ENCODE assay signal across 24 mouse cellular contexts in genomic region chr15:72359636-72360035, GRCm38 (mm10).
DNase-seq lines count a peak whose midpoint lies in the region; ATAC-seq lines count a peak whose summit lies in the region.
"Had no signal": no experiment of that assay in that cellular context is flagged by ENCODE, and none has a peak within 500 bp of the region (broad histone marks: within the 10 kb centered on the region; RNA-seq: fewer than 3 reads in every experiment).

No protein-coding gene starts in this region.

- ATAC-seq in hindbrain, embryonic 15.5 days (ENCODE audit: low FRiP score, low read depth): no peak
- ATAC-seq in hindbrain, embryonic 12.5 days (ENCODE audit: low FRiP score): no peak
- ATAC-seq in forebrain, embryonic 12.5 days (ENCODE audit: low FRiP score): no peak
- ATAC-seq: liver, embryonic 12.5 days; liver, postnatal 0 days had no signal

- H3K9me3 ChIP-seq in hindbrain, embryonic 15.5 days: no peaks in the 10 kb centered on the region
- H3K9me3 ChIP-seq in hindbrain, embryonic 12.5 days (replicated peaks): no peaks in the 10 kb centered on the region
- no peaks in the 10 kb centered on the region for H3K9me3 ChIP-seq in forebrain, embryonic 12.5 days
- H3K9me3 ChIP-seq: embryonic facial prominence, embryonic 13.5 days; forebrain, embryonic 10.5 days; liver, embryonic 12.5 days had no signal

- 81% methylated on average over 6 of the region's 6 CpGs for WGBS in hindbrain, embryonic 15.5 days
- 90% methylated on average over 6 of the region's 6 CpGs for WGBS in hindbrain, embryonic 12.5 days
- 91% methylated on average over 6 of the region's 6 CpGs for WGBS in forebrain, embryonic 12.5 days

- no peaks in the 10 kb centered on the region for H3K36me3 ChIP-seq in hindbrain, embryonic 15.5 days
- H3K36me3 ChIP-seq in hindbrain, embryonic 12.5 days: no peaks in the 10 kb centered on the region
- H3K36me3 ChIP-seq in forebrain, embryonic 12.5 days (replicated peaks): no peaks in the 10 kb centered on the region
- H3K36me3 ChIP-seq: embryonic facial prominence, embryonic 13.5 days; forebrain, embryonic 10.5 days; G1E; liver, embryonic 12.5 days had no signal

- H3K4me2 ChIP-seq in hindbrain, embryonic 15.5 days: no peak overlapping the region
- H3K4me2 ChIP-seq in hindbrain, embryonic 12.5 days (replicated peaks): no peak overlapping the region
- no peak overlapping the region for H3K4me2 ChIP-seq in forebrain, embryonic 12.5 days
- H3K4me2 ChIP-seq: embryonic facial prominence, embryonic 13.5 days; heart, embryonic 11.5 days; liver, embryonic 12.5 days; midbrain, embryonic 11.5 days had no signal

- no peak overlapping the region for H3K4me3 ChIP-seq in hindbrain, embryonic 15.5 days
- H3K4me3 ChIP-seq in hindbrain, embryonic 12.5 days: no peak overlapping the region
- H3K4me3 ChIP-seq in forebrain, embryonic 12.5 days (replicated peaks): no peak overlapping the region
- H3K4me3 ChIP-seq: embryonic facial prominence, embryonic 13.5 days; forebrain, embryonic 10.5 days; gastrocnemius, adult 2 months; liver, embryonic 12.5 days had no signal

- H3K27me3 ChIP-seq in hindbrain, embryonic 15.5 days: no peaks in the 10 kb centered on the region
- no peaks in the 10 kb centered on the region for H3K27me3 ChIP-seq in hindbrain, embryonic 12.5 days
- no peaks in the 10 kb centered on the region for H3K27me3 ChIP-seq in forebrain, embryonic 12.5 days
- H3K27me3 ChIP-seq: embryonic facial prominence, embryonic 13.5 days; liver, embryonic 12.5 days had no signal

- H3K9ac ChIP-seq in hindbrain, embryonic 15.5 days: no peak overlapping the region
- no peak overlapping the region for H3K9ac ChIP-seq in hindbrain, embryonic 12.5 days
- H3K9ac ChIP-seq in forebrain, embryonic 12.5 days: no peak overlapping the region
- H3K9ac ChIP-seq: embryonic facial prominence, embryonic 13.5 days; liver, embryonic 12.5 days; liver, postnatal 0 days had no signal

- DNase-seq in cerebellum, adult 11-12 months: peak; percentile 44
- no peak for DNase-seq in cerebellum, postnatal 36 days
- peak; percentile 10 to 17 for DNase-seq in right cerebral cortex, adult 2 months (ENCODE audit: low spot score in 2 of 2)
- no peak for DNase-seq in right cerebral cortex, postnatal 14 days
- DNase-seq: adrenal gland, adult 8-10 months; gastrocnemius, adult 2 months; gastrocnemius, postnatal 36 days; heart, adult 18-20 months; heart, postnatal 4 days; kidney, adult 11 months; kidney, postnatal 14 days; liver, postnatal 0 days; lung, postnatal 36 days; thymus, adult 2 months; thymus, postnatal 36 days had no signal

- H3K4me1 ChIP-seq in hindbrain, embryonic 15.5 days (replicated peaks): 0 out of 2 replicates have a peak, but pooled peaks cover 3% of the 10 kb centered on the region
- no peaks in the 10 kb centered on the region for H3K4me1 ChIP-seq in hindbrain, embryonic 12.5 days
- peaks cover 4% of the 10 kb centered on the region; the same call in 1 of the 2 replicates for H3K4me1 ChIP-seq in forebrain, embryonic 12.5 days
- H3K4me1 ChIP-seq: embryonic facial prominence, embryonic 13.5 days; forebrain, embryonic 10.5 days; liver, embryonic 12.5 days had no signal

- H3K27ac ChIP-seq in hindbrain, embryonic 15.5 days (replicated peaks): peak overlapping the region; percentile 40; the same call in 1 of the 2 replicates
- no peak overlapping the region for H3K27ac ChIP-seq in hindbrain, embryonic 12.5 days
- no peak overlapping the region for H3K27ac ChIP-seq in forebrain, embryonic 12.5 days
- H3K27ac ChIP-seq: embryonic facial prominence, embryonic 13.5 days; forebrain, embryonic 10.5 days; gastrocnemius, adult 2 months; liver, embryonic 12.5 days had no signal

Comparison
In these comparisons a context has a peak if more than half of its experiments do, and no peak if none do; other contexts are left out.
1. DNase-seq: peak in cerebellum, adult 11-12 months (single experiment) and right cerebral cortex, adult 2 months (2 of 2); none in cerebellum, postnatal 36 days (0 of 2) and right cerebral cortex, postnatal 14 days (single experiment).